Mouse (Mus musculus) retina, postnatal 1 day (tissue): ENCODE results near the gene Gm13128.
"Not testable (repeated sequence)": the region's sequence is repeated elsewhere in the genome, so short reads cannot be mapped to it uniquely, and the experiment has no call there.

ENCODE experiments used
- DNase-seq: peaks from one replicate; pipeline ENCODE4 v3.0.0-alpha.2; 2012

Gm13128 gene

GRCm38 (mm10) chr4:144329949-144330348 lies at the start of gene Gm13128:
Gm13128 (plus strand) TSS chr4:144330249.
- DNase-seq = not testable (repeated sequence)

- not testable (repeated sequence) for DNase-seq
Observed at GRCm38 (mm10) chr4:144280388-144280787, 49.7 kb upstream of the Gm13128 start, which contains the start of gene Pramel5. Pramel5 (minus strand) TSS chr4:144280488.

- not testable (repeated sequence) for DNase-seq
Observed at GRCm38 (mm10) chr4:144299414-144299813, 30.6 kb upstream of the Gm13128 start.

GRCm38 (mm10) chr4:144312666-144313460 lies 17.2 kb upstream of the Gm13128 start:
- not testable (repeated sequence) for DNase-seq

GRCm38 (mm10) chr4:144335856-144336255 lies 5.8 kb downstream of the Gm13128 start:
- not testable (repeated sequence) for DNase-seq

GRCm38 (mm10) chr4:144357642-144358041 lies 27.6 kb downstream of the Gm13128 start, which contains the start of gene Gm13119:
Gm13119 (plus strand) TSS chr4:144357942.
- DNase-seq = not testable (repeated sequence)

- DNase-seq = no peak
Observed at GRCm38 (mm10) chr4:144377911-144378310, 47.9 kb downstream of the Gm13128 start, which contains the start of gene Pramef20. Pramef20 (minus strand) TSS chr4:144377933.
